Mouse (Mus musculus): ENCODE data around the gene Sox1. TPM values are rescaled to one million over a fixed set of nuclear protein-coding genes. Genes with fewer than 3 reads are reported as not detected.
A peak's percentile ranks its signal among the peaks of the same experiment; 100 is the strongest.

Sox1 gene
- polyA plus RNA-seq, 1 experiment from 2014 or later: not detected

GRCm38 (mm10) chr8:12387901-12388300 lies 7.2 kb upstream of the Sox1 start:
- ATAC-seq (ENCODE audit: low read depth): no peak
- no peak overlapping the region for H3K4me2 ChIP-seq (ENCODE audit: low read depth, low read length)
- WGBS: 6% methylated on average over 4 of the region's 4 CpGs
- no peaks in the 10 kb centered on the region for H3K36me3 ChIP-seq (ENCODE audit: control insufficient read depth, insufficient read depth, low read length)
- H3K27me3 ChIP-seq (ENCODE audit: control insufficient read depth, insufficient read depth, low read depth, low read length): peaks cover 96% of the 10 kb centered on the region
- H3K9ac ChIP-seq (ENCODE audit: low read length): no peak overlapping the region
- no peak overlapping the region for H3K4me3 ChIP-seq (ENCODE audit: low read length)
- no peaks in the 10 kb centered on the region for H3K9me3 ChIP-seq (ENCODE audit: control insufficient read depth, low read length)
- no peak overlapping the region for H3K27ac ChIP-seq (ENCODE audit: low read length)
- H3K4me1 ChIP-seq (replicated peaks; ENCODE audit: control insufficient read depth, insufficient read depth, low read length): peaks cover 28% of the 10 kb centered on the region

GRCm38 (mm10) chr8:12388390-12389115 lies 6.5 kb upstream of the Sox1 start:
- 5% methylated on average over 10 of the region's 10 CpGs for WGBS

GRCm38 (mm10) chr8:12389116-12389471 lies 6.0 kb upstream of the Sox1 start:
- 4% methylated on average over 5 of the region's 5 CpGs for WGBS
- H3K27ac ChIP-seq (ENCODE audit: low read length): no peak overlapping the region
- H3K4me1 ChIP-seq (replicated peaks; ENCODE audit: control insufficient read depth, insufficient read depth, low read length): peaks cover 19% of the 10 kb centered on the region
- peaks cover 94% of the 10 kb centered on the region for H3K27me3 ChIP-seq (ENCODE audit: control insufficient read depth, insufficient read depth, low read depth, low read length)
- H3K4me2 ChIP-seq (ENCODE audit: low read depth, low read length): no peak overlapping the region
- H3K4me3 ChIP-seq (ENCODE audit: low read length): no peak overlapping the region
- no peak overlapping the region for H3K9ac ChIP-seq (ENCODE audit: low read length)
- no peak for ATAC-seq (ENCODE audit: low read depth)
- H3K36me3 ChIP-seq (ENCODE audit: control insufficient read depth, insufficient read depth, low read length): no peaks in the 10 kb centered on the region
- no peaks in the 10 kb centered on the region for H3K9me3 ChIP-seq (ENCODE audit: control insufficient read depth, low read length)

More at GRCm38 (mm10) chr8:12388390-12389115, 6.5 kb upstream of the Sox1 start:
- Histone ChIP-seq H3K9me3 (ENCODE audit: control insufficient read depth, low read length) (no peaks in the 10 kb centered on the region), H3K36me3 (ENCODE audit: control insufficient read depth, insufficient read depth, low read length) (no peaks in the 10 kb centered on the region), H3K4me2 (ENCODE audit: low read depth, low read length) (no peak overlapping the region), H3K9ac (ENCODE audit: low read length) (no peak overlapping the region), H3K4me3 (ENCODE audit: low read length) (no peak overlapping the region), H3K27me3 (ENCODE audit: control insufficient read depth, insufficient read depth, low read depth, low read length) (peaks cover 96% of the 10 kb centered on the region), H3K4me1 (replicated peaks; ENCODE audit: control insufficient read depth, insufficient read depth, low read length) (peaks cover 24% of the 10 kb centered on the region), H3K27ac (ENCODE audit: low read length) (no peak overlapping the region)
- ATAC-seq (ENCODE audit: low read depth): no peak

GRCm38 (mm10) chr8:12389801-12390639 lies 5.1 kb upstream of the Sox1 start:
- Histone ChIP-seq H3K9ac (ENCODE audit: low read length) (no peak overlapping the region), H3K27ac (ENCODE audit: low read length) (no peak overlapping the region), H3K4me2 (ENCODE audit: low read depth, low read length) (no peak overlapping the region), H3K36me3 (ENCODE audit: control insufficient read depth, insufficient read depth, low read length) (no peaks in the 10 kb centered on the region), H3K4me3 (ENCODE audit: low read length) (no peak overlapping the region), H3K4me1 (replicated peaks; ENCODE audit: control insufficient read depth, insufficient read depth, low read length) (peaks cover 11% of the 10 kb centered on the region), H3K9me3 (ENCODE audit: control insufficient read depth, low read length) (no peaks in the 10 kb centered on the region), H3K27me3 (ENCODE audit: control insufficient read depth, insufficient read depth, low read depth, low read length) (peaks cover 95% of the 10 kb centered on the region)
- 2% methylated on average over 29 of the region's 29 CpGs for WGBS
- ATAC-seq (ENCODE audit: low read depth): no peak

- no peak for ATAC-seq (ENCODE audit: low read depth)
- Histone ChIP-seq H3K27ac (ENCODE audit: low read length) (no peak overlapping the region), H3K27me3 (ENCODE audit: control insufficient read depth, insufficient read depth, low read depth, low read length) (peaks cover 95% of the 10 kb centered on the region), H3K4me3 (ENCODE audit: low read length) (no peak overlapping the region), H3K4me1 (replicated peaks; ENCODE audit: control insufficient read depth, insufficient read depth, low read length) (peaks cover 7% of the 10 kb centered on the region), H3K4me2 (ENCODE audit: low read depth, low read length) (no peak overlapping the region), H3K36me3 (ENCODE audit: control insufficient read depth, insufficient read depth, low read length) (no peaks in the 10 kb centered on the region), H3K9me3 (ENCODE audit: control insufficient read depth, low read length) (no peaks in the 10 kb centered on the region), H3K9ac (ENCODE audit: low read length) (no peak overlapping the region)
- WGBS: 1% methylated on average over 38 of the region's 38 CpGs
These were observed 4.3 kb upstream of the Sox1 start for GRCm38 (mm10) chr8:12390640-12391365.

- no peaks in the 10 kb centered on the region for H3K36me3 ChIP-seq (ENCODE audit: control insufficient read depth, insufficient read depth, low read length)
- H3K4me1 ChIP-seq (replicated peaks; ENCODE audit: control insufficient read depth, insufficient read depth, low read length): peaks cover 5% of the 10 kb centered on the region
- H3K9me3 ChIP-seq (ENCODE audit: control insufficient read depth, low read length): no peaks in the 10 kb centered on the region
- H3K4me3 ChIP-seq (ENCODE audit: low read length): no peak overlapping the region
- 0 out of 2 replicates have a peak, but pooled peaks have one; percentile 46 for ATAC-seq (ENCODE audit: low read depth)
- peaks cover 95% of the 10 kb centered on the region for H3K27me3 ChIP-seq (ENCODE audit: control insufficient read depth, insufficient read depth, low read depth, low read length)
- WGBS: 2% methylated on average over 35 of the region's 37 CpGs
- H3K4me2 ChIP-seq (ENCODE audit: low read depth, low read length): no peak overlapping the region
- H3K27ac ChIP-seq (ENCODE audit: low read length): no peak overlapping the region
- no peak overlapping the region for H3K9ac ChIP-seq (ENCODE audit: low read length)
These were observed 3.5 kb upstream of the Sox1 start for GRCm38 (mm10) chr8:12391366-12392250.

GRCm38 (mm10) chr8:12392801-12393200 lies 2.3 kb upstream of the Sox1 start:
- ATAC-seq (ENCODE audit: low read depth): no peak
- Histone ChIP-seq H3K4me3 (ENCODE audit: low read length) (no peak overlapping the region), H3K27ac (ENCODE audit: low read length) (no peak overlapping the region), H3K9me3 (ENCODE audit: control insufficient read depth, low read length) (no peaks in the 10 kb centered on the region), H3K9ac (ENCODE audit: low read length) (no peak overlapping the region), H3K36me3 (ENCODE audit: control insufficient read depth, insufficient read depth, low read length) (no peaks in the 10 kb centered on the region), H3K4me1 (replicated peaks; ENCODE audit: control insufficient read depth, insufficient read depth, low read length) (peaks cover 12% of the 10 kb centered on the region), H3K4me2 (ENCODE audit: low read depth, low read length) (no peak overlapping the region), H3K27me3 (ENCODE audit: control insufficient read depth, insufficient read depth, low read depth, low read length) (peaks cover 95% of the 10 kb centered on the region)
- WGBS: 11% methylated on average over 1 of the region's 1 CpGs

- peaks cover 12% of the 10 kb centered on the region for H3K4me1 ChIP-seq (replicated peaks; ENCODE audit: control insufficient read depth, insufficient read depth, low read length)
- no peaks in the 10 kb centered on the region for H3K36me3 ChIP-seq (ENCODE audit: control insufficient read depth, insufficient read depth, low read length)
- H3K4me2 ChIP-seq (ENCODE audit: low read depth, low read length): peak overlapping the region; percentile 61; the same call in 1 of the 2 replicates
- WGBS: 3% methylated on average over 22 of the region's 22 CpGs
- no peak for ATAC-seq (ENCODE audit: low read depth)
- H3K27ac ChIP-seq (ENCODE audit: low read length): no peak overlapping the region
- H3K4me3 ChIP-seq (ENCODE audit: low read length): peak overlapping the region; percentile 32
- H3K9ac ChIP-seq (ENCODE audit: low read length): no peak overlapping the region
- peaks cover 93% of the 10 kb centered on the region for H3K27me3 ChIP-seq (ENCODE audit: control insufficient read depth, insufficient read depth, low read depth, low read length)
- H3K9me3 ChIP-seq (ENCODE audit: control insufficient read depth, low read length): no peaks in the 10 kb centered on the region
These were observed 602 bp upstream of the Sox1 start for GRCm38 (mm10) chr8:12394385-12395000.
